Mouse (Mus musculus) heart, embryonic 12.5 days (tissue): Measurements from ENCODE around the gene Ms4a4b. TPM values are rescaled to one million over a fixed set of nuclear protein-coding genes. Genes with fewer than 3 reads are reported as not detected.

Source experiments
- polyA plus RNA-seq: library from polyadenylated mRNA; unstranded; fragments of >200 nt; fragmentation: Nextera tagmentation; extraction: Ambion mirVana; gene quantifications from 2 replicates; pipeline ENCODE4 v1.2.1, GENCODE M21; 2016

The Ms4a4b gene
- polyA plus RNA-seq, 1 experiment from 2014 or later, result not detected

Other genes starting within 250 kb of the Ms4a4b start
- gene Ms4a13, start 246.8 kb upstream of the Ms4a4b start, polyA plus RNA-seq, result not detected in 2 replicates
- not detected in 2 replicates for gene Ms4a12, start 211.1 kb upstream of the Ms4a4b start, polyA plus RNA-seq
- gene Ms4a1, start 177.3 kb upstream of the Ms4a4b start, polyA plus RNA-seq, result not detected in 2 replicates
- gene Ms4a5, start 159.7 kb upstream of the Ms4a4b start, polyA plus RNA-seq, result not detected in 2 replicates
- not detected in 2 replicates for gene Ms4a14, start 129.1 kb upstream of the Ms4a4b start, polyA plus RNA-seq
- 0.27 and 1.0 TPM in 2 replicates for gene Ms4a7, start 107.4 kb upstream of the Ms4a4b start, polyA plus RNA-seq
- 0.55 and 1.1 TPM in 2 replicates for gene Ms4a4a, start 68.0 kb upstream of the Ms4a4b start, polyA plus RNA-seq
- gene Ms4a4c, start 38.8 kb upstream of the Ms4a4b start, polyA plus RNA-seq, result not detected in 2 replicates
- 1.5 and 1.9 TPM in 2 replicates for gene Ms4a6c, start 25.8 kb downstream of the Ms4a4b start, polyA plus RNA-seq
- gene Gm8369, start 42.4 kb downstream of the Ms4a4b start, polyA plus RNA-seq, result not detected in 2 replicates
- gene Ms4a6b, start 73.0 kb downstream of the Ms4a4b start, polyA plus RNA-seq, result 1.4 and 1.5 TPM in 2 replicates
- gene Ms4a4d, start 93.2 kb downstream of the Ms4a4b start, polyA plus RNA-seq, result 0.33 and 0.41 TPM in 2 replicates
- gene Ms4a6d, start 161.3 kb downstream of the Ms4a4b start, polyA plus RNA-seq, result 0.77 and 1.1 TPM in 2 replicates
- gene Ms4a2, start 180.2 kb downstream of the Ms4a4b start, polyA plus RNA-seq, result not detected in 2 replicates
- gene Ms4a3, start 197.3 kb downstream of the Ms4a4b start, polyA plus RNA-seq, result 0.18 TPM in 1 of 2 replicates, not detected in the other
- not detected in 2 replicates for gene Oosp2, start 217.0 kb downstream of the Ms4a4b start, polyA plus RNA-seq
- gene Oosp1, start 247.6 kb downstream of the Ms4a4b start, polyA plus RNA-seq, result not detected in 2 replicates